Mouse (Mus musculus): Measurements from ENCODE around the gene Sdad1. TPM values are rescaled to one million over a fixed set of nuclear protein-coding genes. Genes with fewer than 3 reads are reported as not detected.

Gene Sdad1
- polyA plus RNA-seq, 1 experiment from 2014 or later: 36.9 TPM

Other genes starting within 250 kb of the Sdad1 start
- gene G3bp2, start 226.8 kb downstream of the Sdad1 start, polyA plus RNA-seq (2016; fragmentation: Nextera tagmentation; extraction: Ambion mirVana): 334 and 368 TPM in 2 replicates
- gene Uso1, start 172.5 kb downstream of the Sdad1 start, polyA plus RNA-seq (2016; fragmentation: Nextera tagmentation; extraction: Ambion mirVana): 55.4 and 55.6 TPM in 2 replicates
- gene U90926, start 95.1 kb downstream of the Sdad1 start, polyA plus RNA-seq (2016; fragmentation: Nextera tagmentation; extraction: Ambion mirVana): not detected in 2 replicates
- gene Ppef2, start 54.2 kb downstream of the Sdad1 start, polyA plus RNA-seq (2016; fragmentation: Nextera tagmentation; extraction: Ambion mirVana): 0.36 and 0.53 TPM in 2 replicates
- gene Naaa, start 32.3 kb downstream of the Sdad1 start, polyA plus RNA-seq (2016; fragmentation: Nextera tagmentation; extraction: Ambion mirVana): 8.2 and 9.5 TPM in 2 replicates
- gene Cxcl9, start 17.6 kb upstream of the Sdad1 start, polyA plus RNA-seq (2016; fragmentation: Nextera tagmentation; extraction: Ambion mirVana): not detected in 2 replicates
- 4.5 and 5.0 TPM in 2 replicates for gene Art3, start 21.3 kb upstream of the Sdad1 start, polyA plus RNA-seq (2016; fragmentation: Nextera tagmentation; extraction: Ambion mirVana)
- 0.26 and 0.50 TPM in 2 replicates for gene Cxcl10, start 38.4 kb upstream of the Sdad1 start, polyA plus RNA-seq (2016; fragmentation: Nextera tagmentation; extraction: Ambion mirVana)
- 46.2 and 59.8 TPM in 2 replicates for gene Nup54, start 124.7 kb upstream of the Sdad1 start, polyA plus RNA-seq (2016; fragmentation: Nextera tagmentation; extraction: Ambion mirVana)
- 16.2 and 17.1 TPM in 2 replicates for gene Scarb2, start 196.4 kb upstream of the Sdad1 start, polyA plus RNA-seq (2016; fragmentation: Nextera tagmentation; extraction: Ambion mirVana)
- gene Fam47e, start 244.6 kb upstream of the Sdad1 start, polyA plus RNA-seq (2016; fragmentation: Nextera tagmentation; extraction: Ambion mirVana): not detected in 2 replicates